Mouse (Mus musculus) right cerebral cortex, postnatal 10 days (tissue): Measurements from ENCODE around the gene Ints6.

Source experiments
- DNase-seq, 2 experiments: peaks; one replicate each; pipeline ENCODE4 v3.0.0; 2021; ENCODE audit warnings: low spot score in 2 of 2

Gene Ints6

GRCm38 (mm10) chr14:62627951-62628350 is 133.0 kb downstream of the Ints6 start:
- DNase-seq = no peak
